20 mouse cellular contexts compared by ENCODE assay signal in genomic region chrX:166757152-166757551, GRCm38 (mm10).
"Had no signal": no experiment of that assay in that cellular context is flagged by ENCODE, and none has a peak within 500 bp of the region (broad histone marks: within the 10 kb centered on the region; RNA-seq: fewer than 3 reads in every experiment).

No protein-coding gene starts in this region.

- H3K4me2 ChIP-seq: limb, embryonic 12.5 days; limb, embryonic 15.5 days; liver, embryonic 11.5 days; lung, embryonic 14.5 days; midbrain, embryonic 12.5 days; stomach, embryonic 15.5 days had no signal

- ATAC-seq: intestine, embryonic 16.5 days; liver, postnatal 0 days; lung, postnatal 0 days; midbrain, embryonic 16.5 days had no signal

- H3K27ac ChIP-seq: limb, embryonic 12.5 days; limb, embryonic 15.5 days; liver, embryonic 14.5 days; macrophage; midbrain, embryonic 12.5 days; stomach, embryonic 15.5 days had no signal

- H3K4me1 ChIP-seq: limb, embryonic 12.5 days; limb, embryonic 15.5 days; midbrain, embryonic 12.5 days; stomach, embryonic 15.5 days had no signal

- H3K27me3 ChIP-seq: stomach, embryonic 15.5 days had no signal

- H3K9ac ChIP-seq: limb, embryonic 12.5 days; limb, embryonic 15.5 days; liver, embryonic 14.5 days; liver, postnatal 0 days; lung, embryonic 14.5 days; midbrain, embryonic 12.5 days; stomach, embryonic 15.5 days had no signal

- DNase-seq: kidney, adult 18-20 months; kidney, adult 9 months; kidney, postnatal 14 days; kidney, postnatal 4 days; liver, postnatal 0 days; lung, embryonic 14.5 days; right cerebral cortex, adult 18-20 months; right cerebral cortex, postnatal 14 days; right cerebral cortex, postnatal 4 days; thymus, postnatal 25 days had no signal

- H3K9me3 ChIP-seq: limb, embryonic 12.5 days; limb, embryonic 15.5 days; midbrain, embryonic 12.5 days; stomach, embryonic 15.5 days had no signal

- H3K36me3 ChIP-seq: limb, embryonic 12.5 days; limb, embryonic 15.5 days; midbrain, embryonic 12.5 days; stomach, embryonic 15.5 days had no signal

- H3K4me3 ChIP-seq: limb, embryonic 12.5 days; limb, embryonic 15.5 days; midbrain, embryonic 12.5 days; stomach, embryonic 15.5 days had no signal
